Mouse (Mus musculus): Measurements from ENCODE around the gene Pkn3. TPM values are rescaled to one million over a fixed set of nuclear protein-coding genes. Genes with fewer than 3 reads are reported as not detected.

Gene Pkn3
- polyA plus RNA-seq (2021) = 8.2 TPM

- DNase-seq (ENCODE audit: low read depth, low spot score) (no peak), ATAC-seq (peak; percentile 57)
- ChIA-PET POLR2A (interaction anchor here (0.9 kb wide), 1 partner anchor 10 kb away, joined by 4 read pairs; no protein-coding TSS in a partner anchor), CTCF (interaction anchor here (0.8 to 1.2 kb wide), 3 partner anchors 10 to 17 kb away, joined by 3 to 5 read pairs (median 3); no protein-coding TSS in a partner anchor)
- no peaks in the 10 kb centered on the region for H3K27me3 ChIP-seq
- in situ Hi-C loops (cut with MboI; ENCODE audit: low pct_unique_long_range_greater_than_20kb) = no loop called here
- no peak for TF ChIP-seq CTCF (IDR thresholded peaks at IDR 0.05)
Measured at GRCm38 (mm10) chr2:30077502-30078348, at the start of gene Pkn3. Gene Pkn3, plus strand, starts transcription at chr2:30077684.

- DNase-seq (ENCODE audit: low read depth, low spot score) (no peak), ATAC-seq (no peak)
- no peak for TF ChIP-seq CTCF (IDR thresholded peaks at IDR 0.05)
- CTCF ChIA-PET = interaction anchor here (0.9 to 1.2 kb wide), 3 partner anchors 9 to 31 kb away, joined by 3 to 4 read pairs (median 3); no protein-coding TSS in a partner anchor
- in situ Hi-C loops (cut with MboI; ENCODE audit: low pct_unique_long_range_greater_than_20kb) = no loop called here
- POLR2A ChIA-PET = interaction anchor here (0.9 to 1.6 kb wide), 2 partner anchors 10 to 12 kb away, joined by 3 to 4 read pairs; no protein-coding TSS in a partner anchor
- H3K27me3 ChIP-seq = no peaks in the 10 kb centered on the region
Measured at GRCm38 (mm10) chr2:30032244-30032846, 45.1 kb upstream of the Pkn3 start.

GRCm38 (mm10) chr2:30032957-30033356 lies 44.5 kb upstream of the Pkn3 start:
- POLR2A ChIA-PET = interaction anchor here (0.9 kb wide), 1 partner anchor 9 kb away, joined by 3 read pairs; no protein-coding TSS in a partner anchor
- no peak for ATAC-seq

DNA sequence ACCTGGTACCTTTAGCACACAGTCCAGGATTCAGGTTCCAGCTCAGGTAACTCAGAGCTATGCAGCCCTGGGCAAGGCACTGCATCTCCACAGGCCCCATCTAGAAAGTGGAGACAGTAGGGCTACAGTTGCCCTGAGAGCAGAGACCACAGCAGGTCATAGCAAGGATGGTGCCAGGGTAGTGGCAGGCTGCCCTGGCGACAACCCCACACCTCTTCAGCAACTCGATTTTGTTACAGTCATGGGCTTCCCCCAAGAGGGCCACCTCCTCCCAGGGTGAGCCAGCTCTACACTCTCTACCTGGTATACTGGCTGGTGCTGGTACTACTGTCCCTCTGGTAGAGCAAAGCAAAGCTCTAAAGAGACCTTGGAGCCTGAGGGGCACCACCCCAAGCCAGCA lies 39.7 kb upstream of the Pkn3 start:
- H3K27me3 ChIP-seq = no peaks in the 10 kb centered on the region
- no peak for ATAC-seq
- no peak for TF ChIP-seq CTCF (IDR thresholded peaks at IDR 0.05)
- in situ Hi-C loops (cut with MboI; ENCODE audit: low pct_unique_long_range_greater_than_20kb) = no loop called here
- no peak for DNase-seq (ENCODE audit: low read depth, low spot score)
- ChIA-PET CTCF (interaction anchor here (1.3 kb wide), 1 partner anchor 12 kb away, joined by 3 read pairs; no protein-coding TSS in a partner anchor), POLR2A (interaction anchor here (1.0 kb wide), 1 partner anchor 48 kb away, joined by 3 read pairs; no protein-coding TSS in a partner anchor)

More at GRCm38 (mm10) chr2:30032957-30033356, 44.5 kb upstream of the Pkn3 start:
- no peak for TF ChIP-seq CTCF (IDR thresholded peaks at IDR 0.05)
- CTCF ChIA-PET = interaction anchor here (0.9 to 1.2 kb wide), 3 partner anchors 9 to 31 kb away, joined by 3 read pairs; no protein-coding TSS in a partner anchor
- H3K27me3 ChIP-seq = no peaks in the 10 kb centered on the region
- no peak for DNase-seq (ENCODE audit: low read depth, low spot score)
- in situ Hi-C loops (cut with MboI; ENCODE audit: low pct_unique_long_range_greater_than_20kb) = no loop called here

DNA sequence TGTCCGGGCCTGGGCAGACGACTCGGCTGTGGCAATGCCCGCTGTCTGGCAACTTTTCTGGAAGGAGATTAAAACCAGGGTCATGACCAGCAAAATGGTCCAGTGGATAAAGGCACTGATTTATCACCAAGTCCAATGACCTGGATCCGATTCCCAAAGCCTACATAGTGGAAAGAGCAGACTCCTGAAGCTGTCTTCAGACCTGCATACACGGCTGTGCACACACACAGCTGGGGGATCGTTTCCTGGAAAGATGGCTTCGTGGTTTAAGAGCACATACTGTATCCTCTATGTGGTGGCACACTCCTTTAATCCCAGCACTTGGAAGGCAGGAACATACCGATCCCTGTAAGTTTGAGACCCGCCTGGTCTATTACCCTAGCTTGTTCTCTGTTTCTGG lies 39.1 kb upstream of the Pkn3 start:
- no peak for ATAC-seq
- POLR2A ChIA-PET = no interaction called here
- no peak for DNase-seq (ENCODE audit: low read depth, low spot score)
- in situ Hi-C loops (cut with MboI; ENCODE audit: low pct_unique_long_range_greater_than_20kb) = no loop called here
- CTCF ChIA-PET = no interaction called here
- no peak for TF ChIP-seq CTCF (IDR thresholded peaks at IDR 0.05)
- no peaks in the 10 kb centered on the region for H3K27me3 ChIP-seq

- in situ Hi-C loops (cut with MboI; ENCODE audit: low pct_unique_long_range_greater_than_20kb) = no loop called here
- ChIA-PET CTCF (no interaction called here), POLR2A (interaction anchor here (0.7 kb wide), 1 partner anchor 163 kb away, joined by 5 read pairs; no protein-coding TSS in a partner anchor)
- ATAC-seq = no peak
- no peak for TF ChIP-seq CTCF (IDR thresholded peaks at IDR 0.05)
- DNase-seq (ENCODE audit: low read depth, low spot score) = no peak
- no peaks in the 10 kb centered on the region for H3K27me3 ChIP-seq
Measured at GRCm38 (mm10) chr2:30039687-30040086, 37.8 kb upstream of the Pkn3 start.

GRCm38 (mm10) chr2:30042445-30042844 lies 35.0 kb upstream of the Pkn3 start:
- in situ Hi-C loops (cut with MboI; ENCODE audit: low pct_unique_long_range_greater_than_20kb) = no loop called here
- ATAC-seq = no peak
- DNase-seq (ENCODE audit: low read depth, low spot score) = no peak
- ChIA-PET POLR2A (interaction anchor here (0.6 to 1.6 kb wide), 2 partner anchors 10 to 52 kb away, joined by 3 to 4 read pairs; partner anchors contain the start of gene Zdhhc12), CTCF (interaction anchor here (1.5 to 1.8 kb wide), 3 partner anchors 10 to 26 kb away, joined by 3 to 4 read pairs (median 4); no protein-coding TSS in a partner anchor)
- H3K27me3 ChIP-seq = no peaks in the 10 kb centered on the region
- no peak for TF ChIP-seq CTCF (IDR thresholded peaks at IDR 0.05)

DNA sequence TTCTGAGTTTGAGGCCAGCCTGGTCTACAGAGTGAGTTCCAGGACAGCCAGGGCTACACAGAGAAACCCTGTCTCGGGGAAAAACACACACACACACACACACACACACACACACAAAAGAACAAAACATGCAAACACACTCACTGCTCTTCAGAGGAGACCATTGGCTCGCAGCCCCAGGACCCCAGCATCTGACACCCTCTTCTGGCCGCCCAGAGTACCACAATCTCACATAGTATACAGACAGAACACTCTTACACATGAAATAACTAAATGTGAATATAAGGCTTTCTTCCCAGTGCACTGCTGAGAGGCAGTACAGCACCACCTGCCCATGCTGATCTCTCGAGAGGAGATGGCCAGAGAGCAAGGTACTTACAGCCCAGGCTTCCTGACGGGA lies 32.9 kb upstream of the Pkn3 start:
- no peaks in the 10 kb centered on the region for H3K27me3 ChIP-seq
- DNase-seq (ENCODE audit: low read depth, low spot score) (no peak), ATAC-seq (no peak)
- ChIA-PET POLR2A (no interaction called here), CTCF (interaction anchor here (1.0 kb wide), 1 partner anchor 11 kb away, joined by 3 read pairs; no protein-coding TSS in a partner anchor)
- in situ Hi-C loops (cut with MboI; ENCODE audit: low pct_unique_long_range_greater_than_20kb) = no loop called here
- TF ChIP-seq CTCF (IDR thresholded peaks at IDR 0.05) = no peak

- ATAC-seq = no peak
- DNase-seq (ENCODE audit: low read depth, low spot score) = no peak
- in situ Hi-C loops (cut with MboI; ENCODE audit: low pct_unique_long_range_greater_than_20kb) = loop anchor here (5.0 kb wide), 1 partner anchor 50 kb away; no protein-coding TSS in a partner anchor
- TF ChIP-seq CTCF (IDR thresholded peaks at IDR 0.05) = no peak
- POLR2A ChIA-PET = interaction anchor here (0.6 kb wide), 1 partner anchor 96 kb away, joined by 6 read pairs; no protein-coding TSS in a partner anchor
- H3K27me3 ChIP-seq = no peaks in the 10 kb centered on the region
- CTCF ChIA-PET = no interaction called here
Measured at GRCm38 (mm10) chr2:30047127-30047526, 30.4 kb upstream of the Pkn3 start.

DNA sequence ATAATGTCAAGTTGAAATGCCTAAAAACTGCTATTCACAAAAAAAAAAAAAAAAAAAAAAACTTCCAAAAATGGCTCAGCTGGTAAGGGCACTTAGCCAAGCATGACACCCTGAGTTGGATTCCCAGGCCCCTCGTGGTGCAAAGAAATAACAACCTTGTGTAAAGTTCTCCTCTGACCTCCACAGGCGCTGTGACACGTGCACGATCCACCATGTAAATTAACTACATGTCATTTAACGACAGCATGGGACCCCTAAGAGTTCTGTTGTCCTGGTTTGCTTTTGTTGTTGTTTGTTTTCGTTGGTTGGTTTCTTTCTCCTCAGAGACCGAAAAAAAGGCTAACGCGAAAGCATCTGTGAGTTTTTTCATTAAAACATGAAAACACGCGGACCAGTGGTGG lies 29.4 kb upstream of the Pkn3 start:
- CTCF ChIA-PET = no interaction called here
- ATAC-seq (no peak), DNase-seq (ENCODE audit: low read depth, low spot score) (no peak)
- POLR2A ChIA-PET = no interaction called here
- in situ Hi-C loops (cut with MboI; ENCODE audit: low pct_unique_long_range_greater_than_20kb) = loop anchor here (5.0 kb wide), 1 partner anchor 49 kb away; no protein-coding TSS in a partner anchor
- no peak for TF ChIP-seq CTCF (IDR thresholded peaks at IDR 0.05)
- no peaks in the 10 kb centered on the region for H3K27me3 ChIP-seq

Measured in Patski (cell line).